Mouse (Mus musculus): ENCODE measurements around the gene Eif2b5.
"Not testable (repeated sequence)": the region's sequence is repeated elsewhere in the genome, so short reads cannot be mapped to it uniquely, and the experiment has no call there.

Eif2b5 gene

DNA sequence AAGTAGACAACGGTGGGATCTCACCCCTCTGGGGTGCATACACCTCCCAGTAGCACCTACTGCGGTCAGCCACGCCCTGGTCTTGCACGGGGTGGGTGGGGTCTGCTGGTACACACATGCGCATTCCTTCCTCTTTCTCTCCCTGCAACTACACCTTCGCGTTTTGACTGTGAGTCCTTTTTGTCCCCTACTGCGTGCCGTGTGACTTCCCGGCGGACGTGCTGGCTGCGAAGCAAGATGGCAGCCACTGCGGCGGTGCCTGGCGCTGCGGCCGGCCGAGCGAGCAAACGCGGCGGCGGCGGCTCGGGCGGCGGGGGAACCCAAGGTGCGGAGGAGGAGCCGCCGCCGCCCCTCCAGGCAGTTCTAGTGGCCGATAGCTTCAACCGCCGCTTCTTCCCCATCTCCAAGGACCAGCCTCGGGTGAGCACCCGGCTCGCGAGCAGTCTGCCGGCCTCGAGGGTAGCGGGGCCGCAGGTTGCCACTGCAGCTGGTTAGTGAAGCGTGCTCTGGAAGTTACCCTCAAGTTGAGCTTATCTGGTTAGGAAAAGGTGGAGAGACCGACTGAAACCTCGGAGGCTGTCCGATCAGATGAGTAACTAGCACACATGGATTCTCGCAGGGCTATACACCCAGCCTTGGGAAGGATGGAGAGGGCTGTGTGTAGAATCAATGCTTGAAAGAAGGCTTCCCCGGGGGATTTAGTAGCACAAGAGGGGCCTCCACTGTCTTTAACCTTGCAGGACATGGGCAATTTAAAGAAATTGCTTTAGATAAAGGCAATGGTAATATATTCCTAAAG, at the start of gene Eif2b5:
TSS of gene Eif2b5 (plus strand) at position 141 of the 799 bp plus-strand sequence.
- peak; percentile 96 for DNase-seq

- DNase-seq, result no peak
Measured at GRCm38 (mm10) chr16:20451774-20452173, 46.8 kb upstream of the Eif2b5 start.

- no peak for DNase-seq
Measured at GRCm38 (mm10) chr16:20454155-20454654, 44.4 kb upstream of the Eif2b5 start.

DNA sequence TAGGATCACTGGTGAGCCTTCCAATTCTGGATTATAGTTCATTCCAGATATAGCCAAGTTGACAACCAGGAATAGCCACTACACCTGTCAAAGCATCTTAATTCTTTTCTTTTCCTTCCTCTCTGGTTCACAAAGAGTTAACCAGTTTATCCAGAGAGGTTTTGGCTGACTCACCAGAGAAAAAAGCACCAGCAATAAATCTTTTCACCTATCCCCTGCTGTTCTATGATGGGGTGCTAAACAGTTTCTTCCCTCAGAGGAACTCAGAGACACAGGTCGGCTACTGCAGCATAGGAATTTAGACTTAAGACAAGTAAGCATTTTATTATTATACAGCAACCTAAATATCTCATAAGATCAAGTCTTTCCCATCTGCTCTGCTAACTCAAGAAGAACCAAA, 42.5 kb upstream of the Eif2b5 start:
- no peak for DNase-seq

- not testable (repeated sequence) for DNase-seq
Measured at GRCm38 (mm10) chr16:20458736-20459135, 39.9 kb upstream of the Eif2b5 start.

GRCm38 (mm10) chr16:20464725-20465124, 33.9 kb upstream of the Eif2b5 start:
- no peak for DNase-seq

GRCm38 (mm10) chr16:20470981-20471380, 27.6 kb upstream of the Eif2b5 start:
- no peak for DNase-seq

DNA sequence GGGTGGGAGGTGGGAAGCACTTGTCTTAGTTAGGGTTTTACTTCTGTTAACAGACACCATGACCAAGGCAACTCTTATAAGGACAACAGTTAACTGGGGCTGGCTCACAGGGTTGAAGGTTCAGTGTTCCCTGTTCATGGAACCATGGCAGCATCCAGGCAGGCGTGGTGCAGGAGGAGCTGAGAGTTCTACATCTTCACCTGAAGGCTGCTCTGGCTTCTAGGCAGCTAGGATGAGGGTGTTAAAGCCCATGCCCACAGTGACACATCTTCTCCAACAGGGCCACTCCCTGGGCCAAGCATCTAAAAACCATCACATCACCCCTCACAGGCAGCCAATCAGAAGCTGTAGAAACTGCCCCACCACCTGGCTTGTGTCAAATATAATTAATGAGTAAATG, 26.9 kb upstream of the Eif2b5 start:
- no peak for DNase-seq

- DNase-seq, result no peak
Measured at GRCm38 (mm10) chr16:20473748-20474147, 24.9 kb upstream of the Eif2b5 start.

GRCm38 (mm10) chr16:20474211-20474610, 24.4 kb upstream of the Eif2b5 start:
- DNase-seq, result no peak

GRCm38 (mm10) chr16:20474786-20475185, 23.8 kb upstream of the Eif2b5 start:
- no peak for DNase-seq

- no peak for DNase-seq
Measured at GRCm38 (mm10) chr16:20475335-20475734, 23.3 kb upstream of the Eif2b5 start.

GRCm38 (mm10) chr16:20476857-20477256, 21.8 kb upstream of the Eif2b5 start:
- DNase-seq, result no peak

GRCm38 (mm10) chr16:20477270-20477669, 21.3 kb upstream of the Eif2b5 start:
- DNase-seq, result no peak

GRCm38 (mm10) chr16:20478504-20478903, 20.1 kb upstream of the Eif2b5 start:
- DNase-seq, result no peak

DNA sequence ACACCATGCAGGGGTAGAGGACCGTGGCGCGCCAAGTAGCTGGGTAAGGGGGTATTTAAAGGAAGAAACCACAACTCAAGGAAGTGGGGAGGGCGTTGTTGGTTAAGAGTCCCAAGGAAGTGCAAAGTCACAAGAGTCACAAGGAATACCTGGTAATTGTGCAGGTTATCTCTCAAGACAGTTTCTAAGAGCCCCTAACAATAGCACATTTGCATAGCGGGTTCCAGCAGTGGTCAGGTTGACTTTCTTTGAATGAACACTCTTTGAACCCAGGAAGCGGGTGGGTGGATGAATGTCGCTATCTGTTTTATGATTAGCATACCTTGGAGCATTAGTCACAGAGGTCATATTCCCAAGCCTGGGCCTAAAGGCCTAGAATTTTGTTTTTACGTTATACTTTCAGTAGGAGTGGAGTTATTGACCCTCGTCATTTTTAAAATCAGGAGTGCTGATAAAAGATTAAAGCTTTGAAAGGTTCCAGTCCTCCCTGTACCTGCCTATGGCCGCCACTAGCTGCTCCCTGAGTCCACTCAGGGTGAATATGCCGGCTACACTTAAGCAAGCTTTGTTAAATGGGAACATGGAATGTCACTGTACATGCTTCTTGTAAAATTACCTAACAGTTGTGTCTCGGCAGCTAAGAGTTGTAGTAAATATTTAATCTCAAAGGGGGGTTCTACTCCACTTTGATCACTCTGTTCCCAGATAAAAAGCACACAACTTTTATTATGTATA, 19.4 kb upstream of the Eif2b5 start:
- DNase-seq, result not testable (repeated sequence)

GRCm38 (mm10) chr16:20480115-20480514, 18.5 kb upstream of the Eif2b5 start:
- DNase-seq, result no peak

- no peak for DNase-seq
Measured at GRCm38 (mm10) chr16:20481746-20482145, 16.9 kb upstream of the Eif2b5 start.

DNA sequence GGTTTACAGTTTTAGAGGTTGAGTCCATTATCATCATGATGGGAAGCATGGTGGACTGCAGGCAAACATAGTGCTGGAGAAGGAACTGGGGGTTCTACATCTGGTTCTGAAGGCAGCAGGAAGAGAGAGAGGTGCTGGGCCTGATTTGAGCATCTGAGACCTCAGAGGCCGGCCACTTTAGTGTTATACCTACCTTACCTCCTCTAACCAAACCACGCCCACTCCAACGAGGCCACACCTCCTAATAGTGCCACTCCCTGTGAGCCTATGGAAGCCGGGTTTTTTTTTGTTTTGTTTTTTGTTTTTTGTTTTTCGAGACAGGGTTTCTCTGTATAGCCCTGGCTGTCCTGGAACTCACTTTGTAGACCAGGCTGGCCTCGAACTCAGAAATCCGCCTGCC, 14.9 kb upstream of the Eif2b5 start:
- not testable (repeated sequence) for DNase-seq

DNA sequence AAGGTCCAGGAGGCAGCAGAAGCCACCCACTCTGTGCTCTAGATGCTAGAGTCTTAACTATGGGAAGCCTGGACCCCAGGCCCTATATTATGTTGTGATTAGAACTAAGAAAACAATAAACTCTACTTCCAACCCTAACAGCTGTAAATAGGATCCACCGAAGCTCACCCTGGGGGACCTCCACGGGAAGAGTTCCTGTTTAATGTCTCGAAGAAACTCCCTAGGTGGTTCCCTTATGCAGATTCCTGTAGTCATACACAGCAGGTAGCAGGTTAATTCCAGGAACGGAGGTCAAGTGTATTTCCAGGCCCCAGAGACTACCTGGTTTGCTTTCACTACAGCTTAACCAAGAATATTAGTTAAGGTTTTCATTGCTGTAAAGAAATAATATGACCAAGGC, 13.6 kb upstream of the Eif2b5 start:
- no peak for DNase-seq

DNA sequence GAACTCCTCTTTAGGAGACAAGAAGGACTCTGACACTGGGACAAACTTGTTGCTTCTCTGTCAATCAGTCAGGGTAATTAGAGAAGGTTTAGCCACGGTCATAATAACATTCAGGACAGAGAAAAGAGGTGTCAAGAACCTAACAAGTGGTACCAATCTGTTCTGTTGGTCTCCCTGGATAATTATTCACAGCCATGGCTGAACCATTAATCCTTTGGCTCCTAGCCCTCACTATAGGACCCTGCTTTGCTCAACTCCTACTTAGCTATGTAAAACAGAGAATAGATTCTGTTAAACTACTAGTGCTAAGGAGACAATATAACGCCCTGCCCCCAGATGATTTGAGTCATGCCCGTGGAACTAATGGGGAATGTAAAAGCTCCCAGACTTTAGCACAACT, 12.6 kb upstream of the Eif2b5 start:
- DNase-seq, result no peak

GRCm38 (mm10) chr16:20488151-20488550, 10.5 kb upstream of the Eif2b5 start:
- DNase-seq, result no peak

DNA sequence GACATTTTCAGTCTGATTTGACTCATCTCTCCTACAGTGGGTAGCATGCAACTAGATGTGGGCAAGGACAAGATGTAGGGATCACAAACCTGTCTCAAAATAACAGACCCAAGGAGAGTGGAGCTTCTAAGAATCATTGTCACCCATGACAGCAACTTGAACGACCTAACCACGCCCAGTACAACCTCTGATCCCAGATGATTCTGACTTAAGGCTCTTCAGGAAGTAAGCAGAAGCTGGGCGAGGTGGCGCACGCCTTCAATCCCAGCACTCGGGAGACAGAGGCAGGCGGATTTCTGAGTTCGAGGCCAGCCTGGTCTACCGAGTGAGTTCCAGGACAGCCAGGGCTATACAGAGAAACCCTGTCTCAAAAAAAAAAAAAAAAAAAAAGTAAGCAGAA, 9.9 kb upstream of the Eif2b5 start:
- DNase-seq, result not testable (repeated sequence)

GRCm38 (mm10) chr16:20489233-20489632, 9.4 kb upstream of the Eif2b5 start:
- no peak for DNase-seq

Data from cerebellum, adult 11-12 months (tissue).